Mouse (Mus musculus) frontal cortex, postnatal 14 days (tissue): ENCODE data around the gene Ms4a3.

Experiments
- DNase-seq, 2 experiments: peaks; one replicate each; pipeline ENCODE4 v3.0.0; 2022; ENCODE audit warnings: low spot score in 2 of 2

The Ms4a3 gene

GRCm38 (mm10) chr19:11640732-11641131 lies at the start of gene Ms4a3:
Gene Ms4a3, minus strand, starts transcription at chr19:11640851.
- no peak for DNase-seq

GRCm38 (mm10) chr19:11661562-11661961 lies 20.9 kb upstream of the Ms4a3 start:
- DNase-seq, result no peak

DNA sequence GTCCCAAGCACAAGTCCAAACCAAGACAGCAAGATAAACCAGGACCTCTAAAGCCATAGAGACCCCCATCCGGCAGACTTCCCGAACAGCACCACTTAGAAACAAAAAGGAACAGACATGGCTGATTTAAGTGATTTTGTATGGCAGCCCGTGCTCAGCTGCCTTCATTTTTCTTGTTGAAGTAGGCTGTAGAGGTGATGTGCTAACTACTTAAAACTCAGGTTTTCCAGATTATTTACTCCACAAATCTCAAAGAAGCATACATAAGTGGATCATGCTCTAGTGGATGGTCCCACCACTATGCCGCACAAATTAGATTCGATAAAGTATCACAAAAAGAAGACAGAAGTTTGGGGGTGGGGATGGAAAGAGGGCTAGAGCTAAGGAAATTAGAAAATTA lies 19.8 kb upstream of the Ms4a3 start, which contains the start of gene Oosp2:
TSS of gene Oosp2 (minus strand) at position 101 of the 400 bp plus-strand sequence.
- no peak for DNase-seq

- no peak for DNase-seq
Measured at GRCm38 (mm10) chr19:11659142-11659541, 18.5 kb upstream of the Ms4a3 start.

GRCm38 (mm10) chr19:11649564-11649963 lies 8.9 kb upstream of the Ms4a3 start:
- DNase-seq, result no peak

DNA sequence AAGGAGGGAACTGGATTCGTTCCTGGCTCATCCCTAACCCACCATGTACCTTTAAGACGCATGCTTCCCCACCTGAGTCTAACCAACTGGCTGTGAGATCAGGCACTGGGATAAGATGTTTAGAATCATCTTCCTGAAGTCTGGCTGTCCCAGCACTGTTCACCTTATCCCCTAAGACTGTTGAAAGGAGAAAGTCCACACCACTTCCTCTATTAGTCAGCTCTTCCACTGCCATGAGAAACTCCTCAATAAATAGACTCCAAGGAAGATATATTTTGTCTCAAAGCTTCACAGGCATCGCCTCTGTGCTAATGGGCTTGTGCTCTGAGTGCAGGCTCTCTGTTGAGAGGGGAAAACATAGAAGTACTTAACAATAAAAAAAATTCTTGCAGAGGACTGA lies 5.5 kb upstream of the Ms4a3 start:
- DNase-seq, result no peak

- DNase-seq, result no peak
Measured at GRCm38 (mm10) chr19:11639038-11639437, 1.6 kb downstream of the Ms4a3 start.

DNA sequence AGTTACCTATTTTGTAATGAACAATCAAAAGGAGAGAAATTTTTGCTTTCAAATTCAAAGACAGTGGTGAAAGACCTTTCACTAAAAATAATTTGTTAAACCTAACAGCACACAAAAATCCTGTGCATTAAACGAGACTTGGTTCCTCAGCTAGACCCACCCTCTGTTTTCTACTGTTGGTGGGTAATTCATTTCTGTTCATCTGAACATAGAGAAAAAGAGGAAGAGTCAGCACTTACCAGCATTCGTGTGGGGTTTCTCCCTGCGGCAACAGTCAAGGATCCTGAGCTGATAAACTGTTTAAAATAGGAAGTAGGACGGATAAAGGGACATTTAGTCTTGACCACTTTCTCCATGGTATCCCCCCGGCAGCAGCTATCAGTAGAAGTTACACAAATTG lies 5.1 kb downstream of the Ms4a3 start:
- DNase-seq, result no peak

GRCm38 (mm10) chr19:11634330-11634729 lies 6.3 kb downstream of the Ms4a3 start:
- no peak for DNase-seq

DNA sequence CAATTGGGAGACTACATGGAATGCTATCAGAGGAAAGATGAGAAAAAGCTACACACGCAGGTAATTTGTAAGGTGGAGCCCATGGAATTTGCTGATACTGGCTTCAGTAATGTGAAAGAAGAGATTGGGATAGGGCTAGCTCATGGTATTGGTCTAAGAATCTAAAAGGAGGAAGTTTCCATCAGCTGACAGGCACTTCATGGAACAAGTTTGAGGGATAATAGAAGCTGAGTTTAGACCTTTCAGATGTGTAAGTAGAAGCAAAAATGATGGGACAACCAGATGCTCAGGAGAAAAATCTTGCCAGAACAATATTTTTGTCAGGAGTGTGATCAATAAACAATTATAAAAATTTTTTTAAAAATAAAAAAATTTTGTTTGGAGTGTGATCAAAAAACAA lies 6.9 kb downstream of the Ms4a3 start:
- DNase-seq, result no peak

GRCm38 (mm10) chr19:11625231-11625630 lies 15.4 kb downstream of the Ms4a3 start:
- no peak for DNase-seq

DNA sequence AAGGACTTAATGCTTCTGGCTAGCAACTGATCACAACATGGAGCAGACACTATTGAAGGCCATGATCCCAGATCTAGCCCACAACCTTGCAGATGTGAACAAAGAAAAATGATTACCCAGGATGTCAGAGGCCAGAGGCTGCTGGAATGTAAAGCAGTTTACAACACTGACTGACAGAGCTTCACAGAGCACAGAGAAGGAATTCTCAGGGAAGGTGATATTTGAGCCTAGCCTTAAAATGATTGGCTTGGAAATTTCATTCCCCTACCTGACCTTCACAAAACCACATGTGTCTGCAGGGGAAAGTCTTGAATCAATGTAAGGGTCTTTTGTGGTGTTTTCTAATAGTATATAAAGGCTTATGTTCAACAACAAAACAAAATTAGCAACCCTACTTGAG lies 15.9 kb downstream of the Ms4a3 start:
- no peak for DNase-seq

DNA sequence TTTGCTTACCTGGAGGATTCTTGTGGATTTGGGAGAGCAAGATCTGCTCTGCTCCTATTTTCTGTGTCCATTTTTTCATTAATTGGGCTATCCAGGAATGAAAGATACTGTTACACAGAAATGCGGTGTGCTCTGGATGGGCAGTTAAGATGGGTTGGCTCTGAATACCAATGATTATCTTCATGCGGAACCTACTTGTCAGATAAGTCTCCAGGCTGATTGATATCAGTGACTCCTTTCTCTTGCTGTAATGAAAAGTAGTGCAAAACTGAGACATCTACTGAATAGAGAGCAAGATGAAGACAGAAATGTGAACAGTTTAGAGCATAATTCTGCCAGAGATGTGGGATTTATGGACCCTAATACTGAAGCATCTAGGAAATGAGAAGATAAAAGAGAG lies 17.1 kb downstream of the Ms4a3 start, which contains the start of gene Ms4a2:
TSS of gene Ms4a2 (minus strand) at position 169 of the 400 bp plus-strand sequence.
- no peak for DNase-seq

DNA sequence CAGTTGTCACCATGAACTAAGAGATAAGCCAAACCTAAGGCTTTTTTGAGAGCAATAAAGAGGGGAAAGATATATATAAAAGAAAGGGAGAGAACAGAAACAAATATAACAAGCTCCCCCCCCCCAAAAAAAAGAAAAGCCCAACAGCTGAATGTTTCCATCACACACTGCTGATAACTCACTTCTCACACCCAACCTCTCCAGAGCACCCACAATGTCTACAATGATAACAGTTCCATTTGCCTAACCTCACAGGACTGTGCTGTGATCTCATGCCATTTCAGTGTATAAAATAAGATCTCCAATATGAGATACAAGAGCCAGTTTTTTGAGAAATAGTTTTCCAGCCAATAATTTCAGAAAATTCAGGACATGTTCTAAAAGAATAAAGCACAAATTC lies 22.7 kb downstream of the Ms4a3 start:
- no peak for DNase-seq

DNA sequence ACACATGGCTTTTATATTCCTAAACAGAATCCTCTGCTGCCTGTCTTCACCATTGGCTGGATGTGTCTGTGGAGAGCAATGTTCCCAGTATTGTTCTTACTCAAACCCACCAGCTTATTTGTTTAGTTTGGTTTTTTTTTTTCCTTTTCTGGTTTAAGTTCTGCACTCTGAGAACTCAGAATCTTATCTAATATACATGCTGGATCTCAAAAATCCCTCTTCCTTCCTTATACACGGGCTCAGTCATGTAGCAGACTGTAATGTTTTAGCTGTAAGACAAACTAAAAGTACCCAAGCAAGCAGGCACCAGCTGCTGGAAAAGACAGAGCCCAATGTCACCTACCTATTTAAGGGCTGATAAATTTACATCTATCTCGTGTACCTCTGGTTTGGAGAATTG lies 25.8 kb downstream of the Ms4a3 start:
- DNase-seq, result no peak

GRCm38 (mm10) chr19:11613776-11614443 lies 26.7 kb downstream of the Ms4a3 start:
- no peak for DNase-seq

GRCm38 (mm10) chr19:11613084-11613483 lies 27.6 kb downstream of the Ms4a3 start:
- DNase-seq, result no peak

DNA sequence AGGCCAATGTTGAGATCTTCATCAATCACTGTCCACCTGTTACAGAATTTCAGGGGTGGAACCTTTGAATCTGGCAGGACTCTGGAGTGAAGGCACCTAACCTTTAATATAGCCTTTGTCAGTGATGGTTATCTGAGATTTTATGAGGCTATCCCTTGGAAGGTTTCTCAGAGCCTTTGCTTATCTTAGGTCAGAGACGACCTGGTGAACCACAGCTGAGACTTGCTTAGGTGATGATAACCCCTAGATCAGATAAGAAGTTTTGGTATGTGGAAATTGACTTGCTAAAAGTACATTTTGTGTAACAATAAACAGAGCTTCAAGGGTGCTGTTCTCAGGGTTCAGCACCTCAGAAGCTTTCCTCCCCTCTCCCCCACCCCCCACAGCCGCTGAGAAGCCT lies 28.4 kb downstream of the Ms4a3 start:
- no peak for DNase-seq

DNA sequence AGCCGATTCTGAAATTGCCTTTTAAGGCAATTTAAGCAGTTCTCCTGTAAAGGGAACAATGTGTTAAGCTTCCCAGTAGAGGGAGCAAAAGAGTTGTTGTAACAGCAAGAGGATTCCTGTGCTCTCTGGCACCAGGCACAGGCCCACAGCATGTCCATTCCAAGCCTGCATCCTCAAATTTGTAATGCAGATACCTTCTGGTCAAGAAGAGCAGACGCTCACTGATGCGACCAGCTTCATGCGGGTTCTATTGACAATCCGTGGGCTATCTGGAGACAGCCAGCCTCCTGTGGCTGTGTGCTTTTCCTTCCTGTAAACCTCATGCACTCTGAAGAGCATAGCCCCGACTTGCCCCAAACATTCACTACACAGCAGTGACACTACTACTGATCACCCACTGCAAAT lies 29.1 kb downstream of the Ms4a3 start:
- no peak for DNase-seq

GRCm38 (mm10) chr19:11608172-11608571 lies 32.5 kb downstream of the Ms4a3 start:
- peak in 1 of 2 experiments; percentile 23 for DNase-seq

DNA sequence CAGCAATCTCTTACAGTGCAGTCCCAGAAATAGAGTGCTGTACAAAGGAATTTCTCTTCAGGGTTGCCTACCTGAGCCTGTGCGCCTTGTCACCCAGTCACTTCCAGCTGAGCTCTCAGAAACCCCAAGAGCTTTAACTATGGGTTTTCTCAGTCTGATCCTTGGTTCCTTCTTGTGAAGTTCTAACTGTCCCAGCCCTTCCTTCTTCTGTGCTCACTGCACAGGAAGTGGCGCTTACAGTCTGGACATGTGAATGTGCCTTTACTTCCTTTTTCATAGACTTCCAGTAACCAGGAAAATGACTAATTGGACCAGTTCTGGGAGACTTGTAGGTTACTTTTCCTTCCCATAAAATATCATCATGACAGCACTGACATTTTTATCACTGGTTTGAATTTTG lies 36.0 kb downstream of the Ms4a3 start, which contains the start of gene Ms4a6d:
TSS of gene Ms4a6d (minus strand) at position 247 of the 400 bp plus-strand sequence.
- DNase-seq, result no peak

DNA sequence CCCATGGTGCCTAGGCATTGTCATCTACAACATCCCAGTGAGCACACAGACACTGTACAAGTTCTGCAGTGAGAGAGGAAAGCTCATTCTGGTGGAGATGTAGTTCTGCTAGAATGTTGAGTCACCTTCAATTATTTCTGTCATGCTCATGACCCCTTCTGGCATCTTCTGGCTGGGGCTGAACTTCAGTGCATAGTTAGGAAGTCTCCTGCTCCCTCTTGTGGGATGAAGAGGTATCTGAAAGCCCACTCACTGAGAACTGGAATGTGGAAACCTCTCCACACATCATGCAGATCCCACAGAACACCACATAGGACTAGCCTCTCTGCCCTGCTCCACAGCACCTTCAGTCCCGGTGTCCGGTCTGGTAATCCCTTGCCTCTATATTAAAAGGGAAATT lies 38.6 kb downstream of the Ms4a3 start:
- DNase-seq, result no peak

DNA sequence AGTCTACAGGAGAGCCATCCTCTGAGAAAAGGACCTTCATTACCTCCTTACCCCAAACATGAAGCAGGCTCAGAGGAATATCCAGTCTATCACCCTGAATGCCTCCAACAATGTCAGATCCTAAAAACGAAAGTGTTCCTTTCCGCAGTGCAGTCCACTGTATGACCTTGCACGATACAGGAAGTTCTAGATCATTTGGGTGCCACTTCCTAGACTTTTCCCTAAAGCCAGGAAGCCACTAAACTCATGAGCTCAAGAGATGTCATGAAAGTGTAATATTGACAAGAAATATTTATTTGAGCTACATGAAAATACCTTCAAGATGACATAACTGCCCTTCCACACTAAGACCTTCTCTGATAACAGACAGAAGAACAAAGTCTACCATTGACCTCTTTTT lies 39.3 kb downstream of the Ms4a3 start:
- no peak for DNase-seq

DNA sequence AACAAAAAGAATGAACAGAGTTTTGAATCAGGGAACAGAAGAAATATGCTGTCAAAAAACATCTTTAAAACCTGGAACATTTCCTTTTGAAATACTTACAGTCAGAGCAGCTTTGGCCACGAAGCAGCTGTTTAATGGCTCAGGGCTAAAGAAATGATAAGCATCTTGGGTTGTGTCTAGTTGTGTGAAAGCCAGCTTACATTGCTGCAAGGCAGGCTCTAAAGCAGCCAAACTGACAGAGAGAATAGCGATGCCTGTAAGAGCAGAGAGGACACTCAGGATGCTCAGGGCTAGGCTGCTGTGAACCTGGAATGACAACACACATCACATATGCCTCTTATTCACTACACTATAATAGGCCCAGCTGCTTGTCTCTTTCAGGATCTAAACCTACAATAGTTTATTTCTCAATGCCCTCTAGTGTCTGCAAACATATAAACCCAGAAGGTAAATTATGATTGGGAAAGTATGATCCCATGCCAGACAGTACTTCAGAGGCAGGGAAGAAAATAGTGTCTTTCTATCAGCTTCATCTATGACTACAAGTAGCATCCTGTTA lies 50.7 kb downstream of the Ms4a3 start:
- DNase-seq, result no peak
